Mouse (Mus musculus) brain, embryonic 18.5 days (tissue): ENCODE results near the gene Acp7.

Experiments used
- DNase-seq: peaks from one replicate; pipeline ENCODE4 v3.0.0-alpha.2; 2012; ENCODE audit warnings: low read depth, low spot score

Acp7 gene

DNA sequence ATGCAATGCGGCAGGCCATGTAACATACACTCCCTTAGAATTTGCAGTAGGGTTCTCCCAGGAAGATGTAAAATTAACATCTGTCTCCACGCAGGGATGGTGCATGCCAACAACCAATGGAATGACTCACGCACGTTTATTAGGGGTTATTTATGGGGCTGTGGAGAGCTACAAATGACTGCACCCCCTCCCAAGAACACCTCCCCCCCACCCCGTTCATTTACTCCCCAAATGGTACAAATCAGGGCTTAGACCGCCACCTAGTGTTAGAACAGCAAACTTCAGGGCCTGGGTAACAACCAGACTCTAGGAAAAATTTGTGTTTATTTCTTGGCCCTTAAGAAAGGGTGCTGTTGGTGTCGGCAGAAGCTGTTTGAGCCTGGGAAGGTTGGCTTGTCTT, 29.5 kb downstream of the Acp7 start:
- DNase-seq = no peak

DNA sequence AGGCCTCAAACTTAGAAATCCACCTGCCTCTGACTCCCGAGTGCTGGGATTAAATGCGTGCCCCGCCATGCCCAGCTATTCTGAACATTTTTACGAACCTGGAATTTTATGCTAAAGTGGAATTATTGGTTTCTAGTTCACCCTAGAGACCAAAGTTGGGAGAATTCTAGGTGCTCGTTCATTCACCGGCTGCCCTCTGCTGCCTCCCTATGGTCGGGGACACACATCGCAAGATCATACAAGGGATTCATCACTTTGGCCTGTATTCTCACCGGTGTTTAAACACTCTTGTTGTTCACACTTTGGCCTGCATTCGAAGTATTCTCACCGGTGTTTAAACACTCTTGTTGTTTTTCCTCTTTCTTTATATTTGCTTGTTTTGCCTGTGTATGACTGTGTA, 30.1 kb downstream of the Acp7 start:
- no peak for DNase-seq

DNA sequence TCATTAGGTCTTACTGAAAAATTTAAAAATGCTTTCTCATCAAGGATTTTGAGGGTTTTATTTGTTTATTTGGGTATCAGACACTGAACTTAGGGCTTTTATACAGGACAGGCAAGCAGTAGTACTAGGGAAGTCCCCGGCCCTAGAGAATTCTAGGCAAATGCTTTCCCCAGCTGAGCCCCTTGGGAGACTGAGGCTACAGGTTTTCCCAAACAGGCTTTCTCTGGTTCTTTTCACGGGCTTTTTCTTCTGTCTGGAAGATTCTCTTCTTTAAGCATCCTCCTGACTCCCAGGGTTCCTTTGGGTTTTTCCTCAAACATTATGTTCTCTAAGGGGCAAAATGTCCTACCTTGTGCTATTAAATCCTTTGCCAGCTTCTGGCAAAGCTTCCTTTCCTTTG, 32.2 kb downstream of the Acp7 start:
- DNase-seq = no peak

DNA sequence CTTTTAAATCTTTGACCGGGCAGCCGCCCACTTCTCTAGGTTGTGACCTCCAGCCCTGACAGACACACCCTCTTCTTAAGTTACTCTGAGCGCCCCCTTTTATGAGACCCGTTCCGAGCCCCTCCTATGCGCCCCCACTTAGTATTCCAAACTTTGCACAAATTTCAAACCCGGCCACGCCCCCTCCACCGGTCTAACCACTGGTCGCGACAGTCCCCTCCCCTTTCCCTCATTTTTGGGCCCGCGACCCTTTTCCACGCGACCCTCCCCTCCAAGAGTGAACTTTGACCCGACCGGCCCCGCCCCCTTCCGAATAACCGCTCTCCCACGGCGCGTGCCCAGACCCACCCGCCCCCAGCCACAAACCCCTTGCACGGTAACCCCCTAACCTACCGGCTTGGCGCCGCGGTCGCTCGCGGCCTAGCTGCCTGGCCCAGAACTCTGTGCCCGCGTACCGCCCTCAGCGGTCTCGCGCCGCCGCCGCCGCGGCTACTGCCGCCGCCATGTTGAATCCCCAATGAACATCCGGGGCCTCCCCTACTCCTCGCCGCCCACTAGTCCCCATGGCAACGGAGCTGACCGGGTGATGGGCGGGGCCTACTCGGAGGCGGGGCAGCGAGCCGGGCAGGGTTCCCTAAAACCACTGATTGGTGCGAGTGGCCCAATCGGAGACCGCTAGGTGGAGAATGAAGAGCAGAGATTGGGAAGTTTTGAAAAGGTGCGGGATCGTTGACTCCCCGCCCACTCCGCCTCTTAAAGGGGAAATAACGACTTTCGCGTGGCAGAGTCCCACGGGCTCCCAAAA, 33.3 kb downstream of the Acp7 start, which contains the start of the genes Samd4b and Pak4:
Gene Samd4b (minus strand): TSS at position 503 of the 805 bp plus-strand sequence.
Gene Pak4 (minus strand): TSS at position 544 of the 805 bp plus-strand sequence.
- peak; percentile 97 for DNase-seq

DNA sequence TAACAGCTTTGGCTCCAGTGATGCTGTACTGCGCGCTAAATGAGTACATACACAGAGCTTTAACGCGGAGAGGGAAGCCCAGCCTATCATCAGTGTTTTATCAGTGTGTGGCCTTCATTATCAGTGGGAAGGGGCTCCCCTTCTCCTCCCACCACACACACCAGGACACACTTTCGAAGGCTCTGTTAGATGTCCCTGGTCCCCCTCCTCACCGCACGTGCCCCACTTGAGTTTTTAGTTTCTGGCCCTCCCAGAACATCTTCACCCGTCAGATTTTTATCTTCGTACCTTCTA, 33.9 kb downstream of the Acp7 start:
- no peak for DNase-seq

DNA sequence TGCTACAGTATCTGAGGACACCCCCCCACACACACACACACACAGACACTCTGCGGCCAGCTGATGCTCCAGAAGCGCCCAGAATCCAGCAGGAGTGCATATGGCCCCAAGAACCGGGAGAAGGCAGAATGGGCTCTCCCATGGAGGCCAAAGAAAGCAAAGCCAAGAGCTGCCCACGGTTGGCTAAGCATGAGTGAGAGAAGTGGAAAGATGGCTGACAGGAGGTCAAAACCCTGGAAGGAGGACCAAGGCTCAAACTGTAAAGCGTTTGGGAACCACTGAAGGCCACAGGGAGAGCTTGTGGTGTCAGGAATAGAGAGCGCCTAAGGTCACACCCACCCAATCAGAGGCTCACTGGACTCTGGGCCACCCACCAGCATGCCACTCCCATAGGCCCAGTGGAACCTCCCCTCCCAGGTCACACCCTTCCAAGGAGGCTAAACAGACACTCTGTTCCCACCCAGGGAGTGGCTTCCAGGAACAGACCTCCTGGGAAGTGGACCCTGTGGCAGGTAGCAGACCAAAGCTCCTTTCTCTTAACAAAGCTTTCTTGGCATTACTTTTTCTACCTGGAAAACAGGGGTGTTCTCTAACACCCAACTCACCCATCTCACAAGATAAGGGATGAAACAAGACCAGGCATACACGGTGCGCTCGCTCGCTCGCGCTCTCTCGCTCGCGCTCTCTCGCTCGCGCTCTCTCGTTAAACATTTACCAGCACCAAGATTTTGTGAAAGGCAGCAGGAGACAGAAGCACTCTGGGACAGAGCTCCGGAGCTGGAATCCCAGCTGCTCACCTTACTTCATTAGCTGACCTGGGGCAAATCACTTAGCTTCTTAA, 34.5 kb downstream of the Acp7 start:
- no peak for DNase-seq

DNA sequence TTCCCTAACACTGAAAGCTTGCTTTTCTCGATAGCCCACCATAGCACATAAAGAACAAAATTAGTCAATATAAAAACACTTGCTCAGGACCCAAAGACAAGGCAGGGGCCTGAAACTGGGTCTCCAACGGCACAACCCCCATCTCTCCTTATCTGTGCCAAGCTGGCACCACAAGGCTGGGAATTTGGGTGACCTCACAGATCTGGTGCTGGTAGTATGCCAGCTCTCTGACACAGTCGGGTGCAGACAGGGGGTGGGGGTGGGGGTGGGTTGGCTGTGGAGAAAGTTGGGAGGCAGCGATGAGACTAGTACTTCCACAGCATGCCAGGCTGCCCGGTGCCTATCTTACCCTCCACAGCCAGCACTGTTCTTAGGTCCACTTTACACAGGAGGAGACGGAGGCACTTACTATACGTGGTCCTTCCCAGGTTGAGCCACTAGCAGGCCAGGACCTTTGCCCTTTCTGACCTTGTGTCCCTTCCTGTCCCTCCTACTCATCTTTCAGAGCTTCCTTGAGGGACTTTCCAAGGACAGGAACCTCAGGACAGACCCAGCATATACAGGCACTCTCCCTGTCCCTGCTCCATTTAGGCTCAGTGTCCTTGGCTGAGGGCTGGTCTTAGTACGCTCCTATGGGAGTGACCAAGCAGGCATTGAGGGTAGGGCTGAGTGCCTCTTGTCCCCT, 35.2 kb downstream of the Acp7 start:
- DNase-seq = no peak

DNA sequence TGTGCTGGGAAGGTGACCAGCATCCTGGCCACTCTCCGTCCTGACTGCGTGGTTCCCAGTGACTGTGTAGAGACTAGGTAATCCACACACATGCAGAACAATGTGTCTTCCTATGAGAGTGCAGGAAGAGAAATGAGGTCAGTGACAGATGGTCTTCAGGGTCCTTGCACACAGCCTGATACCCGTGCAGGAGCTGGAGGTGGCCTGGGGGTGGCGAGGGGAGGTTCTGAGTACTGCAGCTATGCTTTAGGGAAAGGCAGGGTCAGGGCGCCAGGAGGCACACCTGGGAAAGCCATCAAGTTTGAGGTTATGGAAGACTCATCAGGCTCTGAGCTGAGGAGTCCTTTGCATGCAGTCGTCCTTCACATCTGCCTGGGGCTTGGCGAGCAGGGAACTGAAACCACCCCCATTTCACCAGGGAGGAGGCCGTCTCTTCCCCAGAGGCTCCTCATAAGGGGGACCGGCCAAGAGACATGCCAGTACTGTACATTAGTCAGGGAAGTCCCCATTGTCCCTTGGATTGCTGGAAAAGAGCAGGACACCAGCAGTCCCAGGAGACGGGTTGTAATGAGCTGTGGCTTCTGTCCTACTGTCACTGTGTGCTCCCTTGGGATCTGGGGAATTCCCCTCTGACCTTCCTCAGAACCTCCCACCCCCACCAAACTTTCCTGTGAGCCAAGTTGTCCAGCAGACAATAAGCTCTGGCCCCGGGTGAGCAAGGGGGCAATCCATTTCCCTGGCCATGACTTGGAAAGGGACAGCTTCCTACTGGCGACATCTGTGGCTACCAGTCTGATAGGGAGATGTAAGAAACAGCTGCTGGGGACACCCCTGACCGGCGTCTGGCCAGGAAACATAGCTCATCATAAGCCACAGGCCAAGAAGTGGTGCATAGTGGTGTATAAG, 37.7 kb downstream of the Acp7 start:
- no peak for DNase-seq

DNA sequence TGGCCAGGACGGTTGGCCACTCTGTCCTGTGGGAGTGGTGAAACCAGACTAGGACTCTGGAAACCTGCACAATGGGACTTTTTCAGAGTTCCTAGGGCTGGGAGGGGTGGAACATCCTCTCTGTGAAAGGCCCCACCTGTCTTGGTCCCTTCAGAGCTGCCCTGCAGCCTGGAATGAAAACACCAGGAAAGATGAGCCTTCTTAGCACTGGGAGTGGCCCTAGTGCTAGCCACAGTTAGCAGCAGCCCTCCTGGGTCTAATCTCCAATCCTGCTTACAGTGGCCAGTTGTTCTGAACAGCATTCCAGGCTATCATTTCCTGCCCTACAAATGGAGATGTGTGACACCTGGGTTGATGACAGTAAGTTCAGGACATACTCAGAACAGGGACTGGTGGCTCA, 39.3 kb downstream of the Acp7 start:
- no peak for DNase-seq

DNA sequence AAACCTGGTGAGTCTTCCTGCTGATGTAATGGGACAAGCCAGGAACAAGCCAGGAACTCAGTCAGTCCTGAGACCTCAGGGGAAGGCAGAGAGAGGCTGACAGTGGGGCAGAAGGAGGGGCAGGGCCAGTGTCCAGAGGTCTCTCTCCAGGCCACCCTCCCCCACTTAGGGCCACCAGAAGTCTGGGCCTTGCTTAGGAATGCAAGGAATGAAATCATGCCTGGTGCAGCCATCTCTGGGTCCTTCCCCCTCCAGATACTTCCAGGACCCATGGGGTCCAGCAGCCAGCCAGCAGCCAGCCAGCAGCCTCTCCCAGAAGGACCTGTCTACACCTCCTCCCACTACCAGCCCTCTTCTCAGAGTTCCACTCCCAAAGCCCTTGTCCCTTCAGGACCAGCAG, 43.5 kb downstream of the Acp7 start:
- DNase-seq = no peak

DNA sequence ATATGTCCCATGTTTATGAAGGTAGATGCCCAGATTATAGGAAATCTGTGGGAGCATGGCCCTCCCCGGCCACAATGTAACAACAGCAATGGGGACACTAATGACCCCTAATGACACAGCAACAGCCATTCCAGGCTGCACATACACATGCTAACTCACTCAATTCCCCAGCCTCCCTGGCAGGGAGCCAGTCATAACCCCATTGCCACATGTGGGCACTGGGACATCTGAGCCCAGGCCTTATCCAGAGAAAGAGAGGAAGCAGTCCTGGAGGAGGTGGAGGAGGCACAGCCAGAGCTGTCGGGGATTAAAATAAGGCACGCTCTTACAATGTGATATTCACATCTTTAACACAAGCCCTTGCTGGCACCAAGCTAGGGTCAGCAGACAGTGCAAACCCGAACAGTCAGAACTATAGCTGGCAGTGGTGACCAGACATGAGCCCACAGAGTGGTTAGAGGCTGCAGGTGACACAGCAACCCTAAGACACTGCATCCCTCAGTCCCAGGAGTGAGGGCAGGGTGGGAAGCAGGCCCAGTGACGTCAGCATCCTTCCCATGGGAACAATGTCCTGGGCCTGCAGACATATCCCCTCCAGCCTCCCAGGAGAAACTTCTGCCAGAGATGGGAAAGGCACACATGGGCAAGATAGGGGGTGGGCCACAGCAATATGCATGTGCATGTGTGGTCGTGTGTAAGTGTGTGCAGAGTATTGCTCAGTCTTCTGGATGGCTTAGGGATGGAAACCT, 44.3 kb downstream of the Acp7 start:
- no peak for DNase-seq

DNA sequence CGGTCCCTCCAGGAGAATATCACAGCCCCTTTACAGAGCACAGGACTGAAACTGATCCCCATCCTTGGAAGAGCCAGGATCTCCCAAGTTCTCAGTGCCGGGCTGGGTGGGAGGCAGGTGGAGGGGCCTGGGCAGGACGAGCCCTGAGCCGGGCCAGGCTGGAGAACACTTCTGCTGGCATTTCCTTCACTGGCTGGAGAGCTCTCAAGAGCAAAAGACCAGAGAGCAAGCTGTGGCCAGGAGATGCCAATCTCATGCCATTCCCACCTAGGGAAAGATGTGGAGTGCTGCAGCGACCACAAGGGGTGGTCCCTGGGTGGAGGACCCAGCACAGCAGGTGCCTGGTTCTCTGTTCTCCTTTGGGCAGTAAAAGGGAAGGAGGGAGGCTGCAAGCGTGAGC, 46.1 kb downstream of the Acp7 start:
- no peak for DNase-seq

DNA sequence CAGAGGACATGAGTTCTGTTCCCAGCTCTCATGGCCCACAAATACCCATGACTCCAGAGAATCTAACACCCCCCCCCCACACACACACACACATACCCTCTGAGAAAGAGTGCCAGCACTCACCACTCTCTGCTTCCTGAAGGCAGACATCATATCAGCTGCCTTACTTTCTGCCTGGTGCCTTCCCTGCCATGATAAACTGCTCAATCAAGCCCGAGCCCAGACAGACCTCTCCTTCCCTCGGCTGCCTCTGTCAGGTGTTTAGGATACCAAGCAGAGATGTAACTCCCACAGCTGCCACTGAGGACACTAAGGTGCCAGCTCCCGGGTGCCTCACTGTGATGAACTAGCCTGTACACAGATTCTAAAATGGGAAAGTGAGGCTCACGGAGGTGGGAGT, 46.7 kb downstream of the Acp7 start:
- no peak for DNase-seq

DNA sequence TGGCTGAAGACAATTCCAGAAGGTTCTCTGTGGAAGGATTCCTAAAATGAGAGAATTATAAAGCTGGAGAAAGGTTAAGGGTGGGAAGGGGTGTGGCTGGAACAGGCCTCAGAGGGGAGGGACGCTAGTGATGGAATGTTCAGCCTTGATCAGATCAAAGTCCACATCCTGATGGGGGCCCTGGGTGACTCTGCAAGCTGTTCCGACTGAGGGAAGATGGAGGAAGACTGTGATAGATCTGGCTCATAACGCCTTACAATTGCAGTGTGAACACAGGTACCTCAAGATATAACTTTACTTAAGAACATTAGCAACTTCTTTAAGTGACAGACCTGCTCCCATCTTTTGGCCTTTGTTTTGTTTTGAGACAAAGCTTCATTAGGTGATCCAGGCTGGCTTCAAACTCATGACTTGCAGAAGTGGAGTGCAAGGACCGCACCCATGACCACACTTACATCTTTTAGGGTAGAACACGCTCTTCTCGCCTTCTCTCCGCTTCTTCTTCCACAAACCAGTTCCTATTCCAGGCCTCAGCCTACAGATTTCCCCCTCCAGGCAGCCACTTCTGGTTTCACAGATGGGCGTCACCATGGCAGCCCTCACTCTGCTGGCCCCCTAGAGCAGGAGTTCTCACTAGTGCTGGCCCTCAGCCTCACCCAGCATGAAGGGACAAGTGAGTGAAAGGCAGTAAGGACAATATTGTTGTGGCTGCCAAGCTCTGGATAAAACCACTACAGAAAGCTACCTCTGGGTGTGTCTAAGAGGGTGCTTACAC, 47.4 kb downstream of the Acp7 start:
- no peak for DNase-seq

DNA sequence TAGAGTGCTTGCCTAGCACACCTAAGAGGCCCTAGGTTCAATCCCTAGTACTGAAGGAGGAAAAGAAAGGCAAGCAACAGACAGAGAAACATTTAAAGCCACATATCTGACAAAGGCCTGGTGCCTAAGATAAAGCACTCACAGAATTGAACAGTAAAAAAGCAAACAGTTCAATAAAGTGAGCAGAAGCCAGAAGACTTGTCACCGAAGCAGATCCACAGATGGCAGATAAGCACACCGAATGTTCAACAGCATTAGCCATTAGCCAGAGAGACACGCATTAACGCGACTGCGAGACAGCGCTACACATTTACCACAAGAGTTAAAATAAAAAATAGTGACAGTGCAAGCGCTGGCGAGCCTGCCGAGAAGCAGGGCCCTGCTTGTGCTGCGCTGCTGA, 48.3 kb downstream of the Acp7 start:
- no peak for DNase-seq

DNA sequence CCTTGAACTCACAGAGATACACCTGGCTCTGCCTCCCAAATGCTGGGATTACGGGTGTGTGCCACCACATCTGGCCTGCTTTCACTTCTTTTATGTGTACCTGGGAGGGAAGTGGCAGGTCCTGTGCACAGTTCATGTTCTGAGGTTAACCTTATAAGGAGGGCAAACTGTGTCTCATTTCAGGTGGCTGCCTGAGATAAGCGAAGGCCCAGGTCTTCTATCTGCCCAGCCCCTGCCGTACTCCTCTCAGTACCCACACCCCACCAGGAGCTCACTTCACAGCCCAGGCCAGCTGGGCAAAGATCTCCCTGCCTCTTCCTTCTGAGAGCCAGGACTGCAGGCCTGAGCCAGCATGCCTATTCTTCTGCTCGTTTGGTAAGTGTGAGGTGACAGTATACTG, 49.4 kb downstream of the Acp7 start:
- no peak for DNase-seq

DNA sequence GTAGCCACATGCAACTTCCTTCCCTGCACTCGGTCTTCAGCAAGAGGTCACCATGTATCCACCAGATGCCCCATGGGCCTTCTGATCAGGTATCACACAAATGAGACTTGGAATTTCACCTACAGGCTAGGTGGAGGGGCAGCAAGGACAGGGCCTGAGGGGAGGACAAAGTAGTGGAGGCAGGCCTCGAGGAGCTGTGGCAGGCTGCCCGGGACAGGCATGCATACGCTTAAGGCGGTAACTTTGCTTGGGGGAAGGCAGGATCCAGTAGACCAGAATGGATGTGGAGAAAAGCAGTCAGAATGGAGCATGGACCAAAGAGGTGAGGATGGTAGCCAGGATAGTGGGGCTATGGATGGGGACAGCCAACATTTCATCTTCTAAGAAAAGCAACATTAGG, 51.3 kb downstream of the Acp7 start:
- no peak for DNase-seq

DNA sequence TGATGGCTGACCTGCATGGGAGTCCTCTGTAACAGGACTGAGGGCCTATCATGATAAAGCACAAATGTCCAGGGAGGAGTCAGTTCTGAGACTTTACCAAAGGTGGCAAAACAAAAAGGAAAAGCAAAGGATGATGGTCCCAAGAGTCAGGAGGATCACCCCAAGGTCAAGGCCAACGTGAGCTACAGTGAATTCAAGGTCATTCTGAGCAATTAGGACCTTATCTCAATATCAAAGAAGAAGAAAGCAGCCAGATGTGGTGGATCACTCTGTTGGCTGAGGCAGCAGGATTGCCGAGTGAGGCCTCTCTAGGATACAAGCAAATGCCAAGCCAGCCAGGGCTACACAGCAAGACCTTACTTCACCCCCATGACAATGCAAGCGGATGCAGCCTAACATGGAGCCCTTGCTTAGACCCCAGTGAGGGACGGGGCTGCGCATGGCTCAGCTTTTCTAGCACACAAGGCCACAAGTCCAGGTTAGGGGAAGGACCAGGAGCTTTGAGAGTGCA, 52.5 kb downstream of the Acp7 start:
- no peak for DNase-seq

DNA sequence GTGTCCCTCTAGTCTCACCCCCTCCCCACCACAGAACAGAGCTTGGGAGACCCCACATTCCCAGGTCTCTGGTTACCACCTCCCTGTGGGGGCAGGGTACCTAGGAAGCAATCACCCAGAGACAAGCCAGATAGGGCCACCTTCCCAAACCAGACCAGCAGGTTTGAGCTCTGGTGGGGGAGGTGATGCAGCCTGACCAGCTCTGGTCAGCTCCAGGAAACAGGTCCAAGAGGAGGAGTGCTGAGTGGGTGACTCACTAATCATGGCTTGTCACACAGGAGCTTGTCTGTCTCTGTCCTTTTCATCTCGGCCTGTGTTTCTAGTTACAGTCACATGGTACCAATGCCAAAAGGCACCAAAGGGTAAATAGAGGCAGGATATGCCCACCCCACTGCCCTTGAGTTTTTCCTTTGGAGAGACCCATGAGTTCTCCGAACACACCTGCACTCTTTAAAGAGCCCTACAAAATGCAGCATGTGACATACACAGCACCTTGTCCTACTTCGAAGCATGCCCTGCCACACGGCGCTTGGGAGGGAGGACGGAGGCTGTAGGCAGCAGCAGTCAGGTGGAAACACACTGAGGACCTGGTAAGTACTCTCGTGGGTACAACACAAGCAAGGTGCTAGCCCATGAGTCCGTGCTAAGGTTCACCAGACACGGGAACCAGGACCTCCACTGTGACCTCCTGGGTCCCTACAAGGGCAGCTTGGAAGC, 53.1 kb downstream of the Acp7 start:
- no peak for DNase-seq
